Mouse (Mus musculus) left cerebral cortex, postnatal 10 days (tissue): Measurements from ENCODE around the gene Gstm2. TPM values are rescaled to one million over a fixed set of nuclear protein-coding genes. Genes with fewer than 3 reads are reported as not detected.
"Not testable (repeated sequence)": the region's sequence is repeated elsewhere in the genome, so short reads cannot be mapped to it uniquely, and the experiment has no call there.

Source experiments
- DNase-seq, 2 experiments: peaks; one replicate each; pipeline ENCODE4 v3.0.0; 2021 to 2022; ENCODE audit warnings: low spot score in 2 of 2, mixed read lengths in 1 of 2; ENCODE audit errors: extremely low spot score in 1 of 2
- intact Hi-C: fragments of 180-260 bp; cut with DNase I; formaldehyde crosslinking; loops from one replicate; pipeline ENCODE4 v1.15.1; 2025
- total RNA-seq, 2 experiments: library from RNA; stranded (reverse); gene quantifications; 2 replicates each; pipeline ENCODE4 v1.2.3; 2021

The Gstm2 gene
- total RNA-seq, 2 experiments from 2014 or later = 2.5 to 3.7 TPM

DNA sequence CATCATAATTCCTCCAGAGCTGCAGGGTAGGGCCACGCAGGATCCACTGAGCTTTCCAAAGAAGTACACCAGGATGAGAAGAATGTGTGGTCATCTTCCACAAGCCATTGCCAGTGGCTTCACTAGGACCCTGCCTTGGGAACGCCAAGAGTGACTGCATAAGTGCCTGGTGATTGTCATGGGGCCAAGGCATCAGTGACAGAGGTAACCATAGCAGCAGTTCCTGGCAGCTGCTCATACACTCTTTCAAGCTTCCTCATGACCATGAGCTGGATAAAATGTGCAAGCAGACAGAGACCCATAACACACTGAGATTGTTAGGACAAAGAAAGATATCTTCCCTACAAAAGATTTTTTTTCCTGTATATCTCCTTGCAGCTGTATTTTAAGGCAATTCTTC lies 24.0 kb upstream of the Gstm2 start:
- intact Hi-C loops = loop anchor here (10.0 kb wide), 1 partner anchor 75 kb away; the partner anchor contains the start of gene Gstm7
- DNase-seq = peak; percentile 41 to 50

DNA sequence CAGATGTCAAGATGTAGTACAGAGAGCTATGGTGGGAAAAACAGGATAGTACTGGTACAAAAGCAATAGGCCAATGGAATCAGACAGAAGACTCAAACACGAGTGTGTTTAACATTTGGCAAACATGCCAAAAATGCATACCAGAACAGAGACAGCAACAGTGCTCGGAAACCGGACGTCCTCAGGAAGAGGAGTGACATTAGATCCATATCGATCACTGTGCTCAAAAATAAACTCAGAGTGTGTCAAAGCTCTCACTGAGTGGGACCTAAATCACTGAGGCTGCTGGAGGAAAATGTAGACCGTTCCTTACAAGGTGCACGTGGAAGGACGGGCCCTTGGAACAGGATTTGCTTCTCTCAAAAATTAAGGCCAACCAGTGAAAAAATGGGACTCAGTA lies 15.8 kb upstream of the Gstm2 start:
- intact Hi-C loops = no loop called here

DNA sequence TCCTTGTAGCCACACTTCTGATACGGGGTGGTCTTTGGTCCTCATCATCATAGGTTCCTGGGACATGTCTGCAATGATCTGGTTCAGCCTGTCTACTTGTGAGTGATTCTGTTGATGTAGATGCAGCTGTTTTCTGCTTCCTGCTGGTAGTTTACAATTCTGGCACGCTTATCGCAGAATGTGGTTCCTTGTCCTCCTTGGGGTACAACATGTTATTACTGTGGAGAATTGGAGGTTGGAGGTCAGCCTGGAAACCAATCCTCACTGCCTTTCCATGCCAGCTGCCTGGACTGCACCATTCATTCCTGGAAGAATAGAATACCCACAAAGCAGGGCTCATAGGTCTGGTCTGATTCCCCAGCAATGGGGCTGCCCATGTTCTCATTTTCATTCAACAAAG lies 13.2 kb upstream of the Gstm2 start:
- no peak for DNase-seq
- intact Hi-C loops = no loop called here

More for the DNA sequence above, 15.8 kb upstream of the Gstm2 start:
- DNase-seq = no peak

DNA sequence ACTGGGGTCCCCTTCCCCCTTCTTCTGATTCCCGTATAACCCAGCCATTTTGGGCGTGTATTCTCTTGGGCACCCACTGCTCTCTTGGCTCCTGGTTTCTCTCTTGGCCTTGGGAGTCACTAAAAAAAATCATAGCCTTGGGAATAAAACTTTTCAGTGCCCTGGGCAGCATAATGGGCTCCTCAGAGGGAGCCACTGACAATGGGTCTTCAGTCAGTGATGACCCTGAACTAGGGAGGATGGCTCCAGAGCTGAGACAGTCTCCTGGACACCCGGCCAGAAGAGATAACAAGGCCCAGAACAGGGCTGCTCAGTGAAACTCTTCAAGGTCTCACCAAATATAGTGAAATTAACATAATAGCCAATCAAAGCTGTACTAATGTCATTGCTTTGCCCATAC lies 12.3 kb upstream of the Gstm2 start:
- intact Hi-C loops = no loop called here
- DNase-seq = no peak

DNA sequence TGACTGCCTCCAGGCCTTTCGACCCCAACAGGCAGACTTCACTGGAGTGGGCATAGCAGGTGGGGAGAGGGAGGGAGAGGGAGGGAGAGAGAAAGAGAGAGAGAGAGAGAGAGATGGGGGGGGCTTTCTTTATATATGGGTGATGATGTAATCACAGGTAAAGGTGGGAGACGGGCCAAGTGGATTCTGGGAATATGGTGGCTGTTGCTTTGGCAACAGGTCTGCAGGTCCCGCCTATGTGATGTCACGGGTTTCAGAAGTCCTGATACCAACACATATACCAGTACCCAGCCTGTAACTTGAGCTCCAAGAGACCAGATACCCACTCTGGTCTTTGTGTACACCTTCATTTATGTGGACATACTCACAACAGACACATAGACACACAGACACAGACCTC lies 10.3 kb upstream of the Gstm2 start:
- no peak for DNase-seq
- intact Hi-C loops = no loop called here

DNA sequence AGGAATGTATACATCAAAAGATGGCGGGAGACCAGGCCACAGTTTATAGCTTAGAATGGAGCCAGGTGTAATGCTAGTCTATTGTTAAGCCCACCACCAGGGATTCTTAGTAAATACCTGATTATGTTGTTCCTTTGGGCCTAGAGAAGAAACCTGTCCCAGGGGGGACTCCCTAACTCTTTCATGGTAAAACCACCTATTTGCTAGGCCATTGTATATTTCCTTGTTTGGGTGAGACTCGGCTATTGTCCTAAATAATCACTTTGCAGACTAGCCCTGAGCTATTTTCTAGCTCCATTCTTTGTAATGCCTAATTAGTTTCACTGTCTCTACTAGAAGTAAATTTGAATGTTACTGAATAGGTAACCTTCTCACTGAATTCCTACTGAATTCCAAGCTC lies 9.7 kb upstream of the Gstm2 start:
- DNase-seq, intact Hi-C loops: not testable (repeated sequence)

DNA sequence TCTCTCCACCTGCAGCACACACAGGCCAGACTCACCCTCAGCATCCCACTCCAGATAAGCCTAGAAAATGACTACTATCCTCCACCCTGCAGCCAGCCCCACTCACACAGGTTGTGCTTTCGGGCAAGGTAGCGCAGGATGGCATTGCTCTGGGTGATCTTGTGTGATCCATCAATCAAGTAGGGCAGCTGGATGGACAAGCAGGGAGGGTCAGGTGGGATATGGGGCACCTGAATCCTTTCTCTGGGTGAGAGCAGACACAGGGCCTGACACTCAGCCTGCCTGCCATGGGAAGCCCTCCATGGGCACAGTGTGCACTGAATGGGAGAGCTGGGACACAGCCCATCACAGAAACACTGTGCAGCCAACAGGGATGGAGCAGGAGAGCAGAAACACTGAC lies 1.1 kb downstream of the Gstm2 start:
- intact Hi-C loops, DNase-seq: not testable (repeated sequence)

DNA sequence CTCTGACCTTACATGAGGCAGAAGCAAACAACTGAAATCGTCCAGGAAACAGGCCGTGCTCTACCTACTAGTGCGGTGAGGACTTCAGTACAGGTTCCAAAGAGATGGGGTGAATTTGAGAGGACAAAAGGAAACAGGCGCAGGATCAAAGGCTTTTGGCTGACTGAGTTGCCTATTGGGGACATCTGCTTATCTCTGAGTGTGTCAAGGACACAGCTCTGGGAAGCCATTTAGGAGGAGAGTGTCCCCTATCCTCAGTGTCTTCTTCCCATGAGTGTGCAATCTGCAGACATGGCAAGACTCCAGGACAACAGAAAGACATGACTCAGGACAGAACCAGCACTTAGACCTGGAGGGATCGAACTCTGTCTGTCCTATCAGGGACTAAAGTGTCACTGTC lies 1.8 kb downstream of the Gstm2 start:
- intact Hi-C loops = no loop called here
- DNase-seq = no peak

DNA sequence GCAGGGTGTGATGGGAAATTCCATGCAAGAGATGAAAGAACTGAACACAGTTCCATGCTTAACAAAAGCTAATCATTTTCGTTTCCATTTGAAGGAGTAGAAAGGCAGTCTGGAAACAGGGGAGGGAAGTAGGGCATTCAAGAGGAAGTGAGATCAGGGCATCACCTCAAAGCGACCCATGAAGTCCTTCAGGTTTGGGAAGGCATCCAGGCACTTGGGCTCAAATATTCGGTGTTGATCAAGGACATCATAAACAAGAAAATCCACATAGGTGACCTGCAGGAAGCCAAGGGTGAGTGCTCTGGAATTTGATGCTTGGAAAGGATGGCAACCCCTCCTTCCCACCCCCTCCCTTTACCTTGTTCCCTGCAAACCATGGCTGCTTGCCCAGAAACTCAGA lies 2.5 kb downstream of the Gstm2 start:
- intact Hi-C loops = no loop called here

DNA sequence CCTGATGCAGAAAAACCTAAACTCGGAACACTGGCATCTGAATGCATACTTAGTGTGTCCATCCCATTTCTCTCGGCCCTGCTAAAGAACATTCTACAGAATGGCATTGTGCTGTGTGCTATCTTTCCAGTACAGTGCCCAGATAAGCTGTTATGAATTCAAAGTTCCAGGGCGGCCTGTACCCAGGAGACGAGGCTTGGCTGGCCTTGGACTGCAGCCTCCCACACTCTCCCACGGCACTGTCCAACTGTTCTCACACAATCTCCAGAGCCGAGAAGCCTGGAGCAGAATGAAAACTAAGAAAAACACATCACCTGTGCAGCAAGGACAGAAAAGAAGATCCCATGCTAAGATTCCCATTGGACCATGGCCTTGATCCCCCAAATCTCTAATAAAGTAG lies 3.5 kb downstream of the Gstm2 start:
- intact Hi-C loops = no loop called here
- DNase-seq = no peak

More for the DNA sequence above, 2.5 kb downstream of the Gstm2 start:
- no peak for DNase-seq

DNA sequence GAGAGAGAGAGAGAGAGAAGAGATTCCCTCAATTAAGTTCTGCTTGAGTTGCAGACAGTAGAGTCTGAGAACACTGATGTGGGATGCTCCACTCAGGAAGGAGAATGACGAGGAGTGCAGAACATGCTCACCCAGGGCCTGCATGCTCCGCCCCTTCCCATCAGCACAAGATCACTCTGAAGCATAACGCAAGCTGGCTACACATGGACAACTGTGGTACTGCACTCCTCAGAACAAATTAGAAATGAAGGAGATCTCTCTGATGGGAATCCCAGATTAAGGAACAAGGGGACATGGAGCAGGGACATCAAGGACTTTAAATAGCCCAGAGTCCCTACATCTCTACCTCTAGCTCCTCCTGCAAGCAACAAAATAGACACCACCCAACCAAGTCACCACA lies 5.0 kb downstream of the Gstm2 start:
- no peak for DNase-seq
- intact Hi-C loops = no loop called here

DNA sequence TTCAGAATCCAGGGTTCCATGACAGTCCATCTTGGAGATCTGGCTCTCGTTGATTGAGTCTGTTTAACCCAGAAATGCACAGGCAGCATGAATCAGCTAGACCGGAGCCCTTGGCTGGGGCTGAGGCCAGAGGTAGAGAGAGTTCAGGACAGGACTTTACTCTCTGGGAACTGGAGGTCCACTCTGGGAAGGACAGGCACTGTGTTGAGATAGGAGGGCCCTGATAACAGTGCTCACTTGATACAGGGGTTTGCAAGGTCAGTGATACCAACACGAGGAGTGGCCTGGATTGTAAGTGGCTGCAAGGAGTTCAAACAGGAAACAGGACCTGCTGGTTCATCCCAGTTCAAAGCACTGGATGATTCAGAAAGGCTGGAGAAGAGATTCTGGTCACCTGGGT lies 8.6 kb downstream of the Gstm2 start:
- no peak for DNase-seq
- intact Hi-C loops = no loop called here

DNA sequence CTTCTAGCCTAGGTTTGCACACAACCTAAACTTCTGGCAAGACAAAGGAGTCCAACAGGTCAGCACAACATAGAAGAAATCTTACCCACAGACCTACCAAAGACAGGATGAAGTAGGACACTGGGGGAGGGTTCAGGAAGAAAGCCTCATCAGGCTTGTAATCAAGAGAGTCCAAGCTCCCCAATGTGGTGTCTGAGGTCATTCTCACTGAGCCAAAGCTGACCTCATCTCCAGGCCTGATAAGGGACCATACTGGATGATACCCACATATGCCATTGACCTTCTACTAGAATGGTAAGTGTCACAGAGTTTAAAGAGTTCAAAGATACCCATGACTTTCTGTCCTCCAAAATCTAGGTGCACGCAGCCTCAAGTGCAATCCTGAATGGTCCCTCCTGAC lies 12.0 kb downstream of the Gstm2 start:
- intact Hi-C loops = no loop called here
- no peak for DNase-seq

DNA sequence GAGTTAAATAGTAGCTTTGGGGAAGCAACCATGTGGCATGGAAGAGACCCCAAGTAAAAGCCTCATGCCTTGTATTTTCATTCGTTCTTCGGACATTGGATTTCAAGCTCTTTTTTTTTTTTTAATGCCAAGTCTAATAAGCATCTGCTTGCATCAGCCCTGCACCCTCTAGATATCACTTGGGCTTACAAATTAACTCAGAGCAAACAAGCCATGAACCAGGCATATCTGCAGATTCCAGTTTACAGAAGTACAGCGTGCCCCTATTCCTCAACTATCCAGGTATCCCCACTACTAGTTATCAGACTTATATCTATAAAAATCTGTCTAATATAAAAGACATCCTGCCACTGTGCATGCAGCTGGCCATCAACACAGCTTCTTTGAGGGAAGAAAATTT lies 14.2 kb downstream of the Gstm2 start:
- DNase-seq = no peak
- intact Hi-C loops = no loop called here

DNA sequence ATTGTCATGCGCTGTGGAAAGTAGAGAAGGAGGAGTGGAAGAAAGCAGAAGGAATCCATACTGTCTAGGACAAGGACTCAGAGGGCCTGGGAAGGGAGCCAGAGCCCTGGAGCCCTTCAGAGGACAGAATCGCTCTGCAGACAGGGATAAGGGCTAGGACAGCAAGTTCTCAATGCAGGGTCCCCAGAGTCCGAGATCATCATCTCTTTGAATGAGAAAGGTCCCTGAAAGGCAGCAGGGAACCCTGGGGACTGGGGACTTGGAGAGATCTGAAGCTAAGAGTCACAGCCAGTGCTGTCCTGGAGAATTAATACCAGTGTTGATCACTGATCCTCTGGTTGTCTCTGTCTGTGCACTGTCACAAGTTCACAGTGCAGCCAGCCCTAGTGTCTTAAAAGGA lies 15.2 kb downstream of the Gstm2 start:
- intact Hi-C loops = not testable (repeated sequence)

DNA sequence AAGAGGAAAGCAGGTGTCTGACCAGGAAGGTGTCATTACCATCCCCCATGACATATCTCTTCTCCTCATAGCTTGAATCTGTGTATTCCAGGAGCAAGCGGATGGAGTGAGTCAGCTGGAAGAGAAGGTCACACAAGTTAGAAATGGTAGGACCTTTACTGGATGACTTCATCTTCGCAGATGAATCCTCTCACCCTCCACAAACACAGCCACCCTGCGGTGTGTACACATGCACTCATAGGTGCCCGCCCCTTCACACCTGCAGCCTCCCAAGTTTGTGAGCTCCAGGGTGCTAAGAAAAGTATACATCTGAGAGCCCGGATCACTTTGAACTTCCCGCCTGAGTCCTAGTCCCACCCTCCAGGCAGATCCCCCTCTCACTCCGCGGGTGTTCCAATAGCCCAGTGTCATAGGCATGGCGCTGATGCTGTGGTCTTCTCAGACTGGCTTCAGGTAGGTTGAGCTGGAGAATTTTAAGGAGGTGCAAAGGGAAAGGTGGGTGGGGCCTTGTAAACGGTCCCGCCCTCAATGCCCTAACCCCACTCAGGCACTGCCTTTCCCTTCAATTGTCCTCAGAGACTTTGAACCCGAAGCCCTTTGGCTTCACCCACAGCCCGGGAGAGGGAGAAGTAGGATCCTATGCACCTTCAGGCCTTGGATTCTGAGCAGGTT lies 17.4 kb downstream of the Gstm2 start, which contains the start of gene Gstm3:
TSS of gene Gstm3 (minus strand) at position 560 of the 672 bp plus-strand sequence.
- intact Hi-C loops = no loop called here
- DNase-seq = no peak

More for the DNA sequence above, 15.2 kb downstream of the Gstm2 start:
- not testable (repeated sequence) for DNase-seq

DNA sequence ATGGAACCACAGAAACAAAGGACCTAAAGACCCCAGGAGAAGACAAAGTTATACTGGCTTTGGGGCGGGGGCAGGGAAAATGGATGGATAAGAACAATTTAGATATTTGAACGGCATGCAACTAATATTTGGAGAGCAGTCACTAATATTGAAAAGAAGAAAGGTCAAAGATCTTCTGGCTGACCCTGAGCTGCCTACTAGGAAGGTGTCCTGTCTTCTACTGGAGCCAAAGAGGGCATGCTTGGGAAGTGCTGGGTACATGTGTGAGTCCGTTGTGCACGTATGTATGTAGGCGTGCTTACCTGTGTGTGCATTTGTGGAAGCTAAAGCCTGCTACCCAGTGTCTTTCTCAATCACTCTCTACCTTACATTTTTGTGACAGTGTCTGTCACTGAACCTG lies 19.6 kb downstream of the Gstm2 start:
- intact Hi-C loops = no loop called here
- no peak for DNase-seq

DNA sequence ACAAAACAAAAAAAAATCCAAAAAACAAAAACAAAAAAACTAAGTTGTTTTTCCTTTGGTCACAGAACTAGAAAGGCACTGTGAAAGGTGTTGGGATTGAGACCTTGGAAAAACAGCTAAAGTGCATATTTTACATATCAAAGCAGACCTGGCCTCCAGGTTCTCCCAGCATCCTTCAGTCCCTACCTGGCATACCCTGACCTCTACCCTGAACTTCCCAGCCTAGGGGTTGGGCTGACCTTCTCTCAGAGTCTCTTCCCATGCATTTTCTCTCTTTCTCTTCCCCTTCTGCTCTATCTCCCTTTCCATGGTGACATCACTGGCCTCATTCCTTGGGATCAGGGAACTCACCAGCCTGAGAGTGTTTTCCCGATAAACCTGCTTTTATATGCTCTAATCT lies 20.7 kb downstream of the Gstm2 start:
- DNase-seq = no peak
- intact Hi-C loops = no loop called here

DNA sequence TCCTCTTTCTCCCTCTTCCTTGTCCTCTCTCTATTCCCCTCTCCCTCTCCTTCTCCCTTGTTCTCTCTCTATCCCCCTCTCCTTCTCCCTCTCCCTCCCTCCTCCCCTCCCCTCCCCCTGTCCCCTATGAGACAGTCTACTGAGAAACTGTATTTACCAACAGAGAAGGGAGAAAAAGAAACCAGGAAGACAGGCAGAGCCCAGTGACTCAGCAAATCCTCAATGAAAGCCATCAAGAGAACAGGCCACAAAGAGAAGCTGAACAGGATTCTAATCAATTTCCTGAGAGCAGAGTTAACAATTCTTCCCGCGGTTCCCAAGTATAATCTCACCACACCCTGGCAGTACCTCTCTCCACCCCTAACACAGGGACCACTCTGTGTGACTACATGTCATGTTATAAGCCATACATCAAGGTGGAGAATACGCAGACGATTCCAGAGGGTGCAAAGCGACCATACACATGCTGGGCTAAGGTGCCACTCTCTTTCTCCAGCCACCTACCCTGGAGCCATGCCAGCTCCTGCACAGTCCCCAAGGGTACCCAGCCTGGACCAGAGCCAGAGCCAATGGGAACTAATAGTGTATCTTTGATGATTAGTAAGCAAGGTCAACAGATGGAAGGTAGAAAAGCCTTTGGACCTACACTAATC lies 21.5 kb downstream of the Gstm2 start:
- intact Hi-C loops = no loop called here
- no peak for DNase-seq

DNA sequence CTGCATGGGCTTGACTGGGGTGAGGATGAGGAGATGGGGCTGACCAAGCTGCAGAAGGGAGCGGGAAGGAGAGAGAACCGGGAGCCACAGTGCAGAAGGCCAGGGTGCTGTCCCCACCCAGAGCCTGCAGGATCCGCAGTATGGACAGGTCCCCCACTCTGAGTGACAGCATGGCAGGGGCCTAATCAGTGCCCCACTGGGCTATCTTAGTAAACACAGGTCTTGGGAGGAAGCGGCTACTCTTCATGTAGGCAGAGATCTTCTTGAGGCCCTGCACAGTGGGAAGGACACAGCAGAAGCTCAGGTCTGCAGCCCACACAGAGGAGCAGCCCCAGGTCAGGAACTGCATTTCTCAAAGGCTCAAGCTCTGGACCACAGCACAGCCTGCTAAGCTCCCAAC lies 22.2 kb downstream of the Gstm2 start:
- intact Hi-C loops = no loop called here
- no peak for DNase-seq

DNA sequence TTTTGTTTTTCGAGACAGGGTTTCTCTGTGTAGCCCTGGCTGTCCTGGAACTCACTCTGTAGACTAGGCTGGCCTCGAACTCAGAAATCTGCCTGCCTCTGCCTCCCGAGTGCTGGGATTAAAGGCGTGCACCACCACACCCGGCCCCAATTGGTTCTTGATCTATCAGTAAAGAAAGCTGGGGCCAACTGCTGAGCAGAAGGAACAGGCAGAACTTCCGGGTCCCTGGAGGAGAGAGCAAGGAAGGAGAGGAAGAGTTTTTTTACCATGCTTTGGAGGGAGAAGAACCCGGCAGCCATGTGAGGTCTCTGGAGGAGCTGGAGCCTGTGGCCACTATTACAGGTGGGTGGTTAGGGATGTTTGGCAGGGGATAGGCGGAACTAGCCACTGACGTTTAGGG lies 31.0 kb downstream of the Gstm2 start:
- DNase-seq, intact Hi-C loops: not testable (repeated sequence)
